Comparison of ENCODE assay signal across 16 mouse cellular contexts in the genomic region with DNA sequence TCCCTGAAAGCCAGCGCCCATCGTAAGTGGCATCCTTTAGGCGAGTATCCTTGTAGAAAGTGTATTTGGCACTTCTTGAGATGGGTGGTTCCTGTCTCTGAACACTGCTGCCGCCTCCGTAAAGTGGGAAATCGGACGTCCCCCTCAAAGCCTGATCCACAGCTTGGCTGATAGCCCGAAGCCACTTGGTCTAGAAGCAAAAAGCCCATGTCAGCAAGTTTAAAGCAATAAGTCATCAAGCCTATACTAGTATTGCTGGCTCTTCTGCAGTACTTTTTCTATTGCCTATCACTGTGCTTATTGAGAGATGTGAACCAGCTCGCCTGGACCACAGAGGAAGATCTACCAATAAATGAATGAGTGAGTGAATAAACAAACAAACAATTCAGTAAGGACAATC.
"Had no signal": no experiment of that assay in that cellular context is flagged by ENCODE, and none has a peak within 500 bp of the region (broad histone marks: within the 10 kb centered on the region; RNA-seq: fewer than 3 reads in every experiment).

No protein-coding gene starts in this region.

- H3K9ac ChIP-seq: neural tube, embryonic 12.5 days; neural tube, embryonic 13.5 days; neural tube, embryonic 15.5 days; stomach, embryonic 15.5 days had no signal

- H3K9me3 ChIP-seq: neural tube, embryonic 12.5 days; neural tube, embryonic 13.5 days; neural tube, embryonic 15.5 days; stomach, embryonic 15.5 days had no signal

- H3K27ac ChIP-seq: neural tube, embryonic 12.5 days; neural tube, embryonic 13.5 days; neural tube, embryonic 15.5 days; stomach, embryonic 15.5 days; stomach, postnatal 0 days had no signal

- DNase-seq: retina, postnatal 1 day; right cerebral cortex, adult 18-20 months; right cerebral cortex, postnatal 14 days; right cerebral cortex, postnatal 25 days; right cerebral cortex, postnatal 4 days; spleen, adult 18-20 months; thymus, adult 18-20 months; thymus, adult 2 months; thymus, postnatal 14 days; thymus, postnatal 25 days; thymus, postnatal 4 days had no signal

- H3K27me3 ChIP-seq: neural tube, embryonic 12.5 days; neural tube, embryonic 13.5 days; neural tube, embryonic 15.5 days; stomach, embryonic 15.5 days had no signal

- H3K4me1 ChIP-seq: neural tube, embryonic 12.5 days; neural tube, embryonic 13.5 days; neural tube, embryonic 15.5 days; stomach, embryonic 15.5 days had no signal

- H3K4me2 ChIP-seq: neural tube, embryonic 12.5 days; neural tube, embryonic 13.5 days; neural tube, embryonic 15.5 days; stomach, embryonic 15.5 days had no signal

- H3K4me3 ChIP-seq: neural tube, embryonic 12.5 days; neural tube, embryonic 13.5 days; neural tube, embryonic 15.5 days; stomach, embryonic 15.5 days had no signal
